Mouse (Mus musculus): ENCODE measurements around the gene Gm2237. TPM values are rescaled to one million over a fixed set of nuclear protein-coding genes. Genes with fewer than 3 reads are reported as not detected.
"Not testable (repeated sequence)": the region's sequence is repeated elsewhere in the genome, so short reads cannot be mapped to it uniquely, and the experiment has no call there.

The Gm2237 gene
- polyA plus RNA-seq (2015; fragmentation: Nextera tagmentation; extraction: Ambion mirVana), result 0.07 and 0.08 TPM in 2 replicates

GRCm38 (mm10) chr14:19584804-19585667 lies at the start of gene Gm2237:
Gm2237 (minus strand) TSS chr14:19585135.
- not testable (repeated sequence) for H3K27me3 ChIP-seq (ENCODE audit: control insufficient read depth, insufficient read depth, low read depth, low read length); H3K4me1 ChIP-seq (ENCODE audit: control insufficient read depth, low read depth, low read length); H3K9me3 ChIP-seq (replicated peaks; ENCODE audit: control insufficient read depth, low read length); H3K4me3 ChIP-seq (ENCODE audit: low read depth, low read length); H3K27ac ChIP-seq (ENCODE audit: low read length); H3K36me3 ChIP-seq (ENCODE audit: control insufficient read depth, insufficient read depth); H3K9ac ChIP-seq (ENCODE audit: low read depth, low read length); ATAC-seq (ENCODE audit: low read depth)
- H3K4me2 ChIP-seq (ENCODE audit: low read depth, low read length), result 0 out of 2 replicates have a peak within 1 kb of the TSS, but pooled peaks have one; percentile 17
- 0% methylated on average over 22 of the region's 62 CpGs for WGBS (ENCODE audit: insufficient replicate concordance)

GRCm38 (mm10) chr14:19602481-19602880 lies 17.5 kb upstream of the Gm2237 start, which contains the start of gene Gm5458:
Gm5458 (minus strand) TSS chr14:19602581.
- not testable (repeated sequence) for H3K27ac ChIP-seq (ENCODE audit: low read length); H3K9me3 ChIP-seq (replicated peaks; ENCODE audit: control insufficient read depth, low read length); H3K4me3 ChIP-seq (ENCODE audit: low read depth, low read length); H3K4me2 ChIP-seq (ENCODE audit: low read depth, low read length); H3K9ac ChIP-seq (ENCODE audit: low read depth, low read length); H3K36me3 ChIP-seq (ENCODE audit: control insufficient read depth, insufficient read depth); ATAC-seq (ENCODE audit: low read depth); H3K4me1 ChIP-seq (ENCODE audit: control insufficient read depth, low read depth, low read length); H3K27me3 ChIP-seq (ENCODE audit: control insufficient read depth, insufficient read depth, low read depth, low read length)
- 44% methylated on average over 1 of the region's 2 CpGs for WGBS (ENCODE audit: insufficient replicate concordance)

GRCm38 (mm10) chr14:19549863-19550262 lies 35.1 kb downstream of the Gm2237 start, which contains the start of gene Gm2244:
Gm2244 (minus strand) TSS chr14:19549963.
- not testable (repeated sequence) for H3K36me3 ChIP-seq (ENCODE audit: control insufficient read depth, insufficient read depth); H3K27me3 ChIP-seq (ENCODE audit: control insufficient read depth, insufficient read depth, low read depth, low read length); ATAC-seq (ENCODE audit: low read depth); H3K4me3 ChIP-seq (ENCODE audit: low read depth, low read length); H3K27ac ChIP-seq (ENCODE audit: low read length); H3K9me3 ChIP-seq (replicated peaks; ENCODE audit: control insufficient read depth, low read length); H3K4me1 ChIP-seq (ENCODE audit: control insufficient read depth, low read depth, low read length); H3K4me2 ChIP-seq (ENCODE audit: low read depth, low read length); H3K9ac ChIP-seq (ENCODE audit: low read depth, low read length)
- WGBS (ENCODE audit: insufficient replicate concordance), result 33% methylated on average over 1 of the region's 3 CpGs

Other genes with a start within 250 kb of the Gm2237 start
- gene Gm21738, start 166.2 kb downstream of the Gm2237 start, polyA plus RNA-seq (2015; fragmentation: Nextera tagmentation; extraction: Ambion mirVana), result not detected in 2 replicates
- gene Gm2244, start 35.2 kb downstream of the Gm2237 start, polyA plus RNA-seq (2015; fragmentation: Nextera tagmentation; extraction: Ambion mirVana), result not detected in 2 replicates
- gene Gm5458, start 17.4 kb upstream of the Gm2237 start, polyA plus RNA-seq (2015; fragmentation: Nextera tagmentation; extraction: Ambion mirVana), result not detected in 2 replicates
- 14.3 and 16.1 TPM in 2 replicates for gene Nid2, start 166.1 kb upstream of the Gm2237 start, polyA plus RNA-seq (2015; fragmentation: Nextera tagmentation; extraction: Ambion mirVana)
- 58.5 and 61.2 TPM in 2 replicates for gene Rtraf, start 238.7 kb upstream of the Gm2237 start, polyA plus RNA-seq (2015; fragmentation: Nextera tagmentation; extraction: Ambion mirVana)

Measured in liver, embryonic 16.5 days (tissue).